Mouse (Mus musculus): ENCODE results near the gene Tcte1.

DNA sequence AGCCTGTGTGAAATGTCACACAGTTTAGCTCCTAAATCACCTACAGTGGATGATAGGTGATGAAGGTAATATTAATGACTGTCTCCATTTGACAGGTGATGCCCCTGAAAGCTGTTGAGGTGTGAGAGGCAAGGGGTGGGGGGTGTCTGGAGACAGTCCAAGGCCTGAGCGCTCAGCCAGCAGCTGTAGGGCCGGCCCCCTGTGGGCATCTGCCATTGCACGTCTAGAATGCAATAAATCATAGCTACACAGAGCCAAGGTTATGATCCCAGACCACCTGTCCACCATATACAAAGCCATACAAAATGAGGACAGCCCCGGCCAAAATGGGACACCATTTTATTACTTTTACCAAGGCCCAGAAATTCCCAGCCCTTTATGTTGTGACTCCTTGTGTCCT lies 1.7 kb downstream of the Tcte1 start:
- TF ChIP-seq CTCF (IDR thresholded peaks at IDR 0.05; ENCODE audit: extremely low read depth, insufficient read depth, insufficient read length, insufficient replicate concordance) (no peak), POLR2A (IDR thresholded peaks at IDR 0.05; ENCODE audit: low read depth, low read length) (no peak)

Data from spleen, adult 2 months (tissue).